Mouse (Mus musculus): Measurements from ENCODE around the gene Gm28048.

DNA sequence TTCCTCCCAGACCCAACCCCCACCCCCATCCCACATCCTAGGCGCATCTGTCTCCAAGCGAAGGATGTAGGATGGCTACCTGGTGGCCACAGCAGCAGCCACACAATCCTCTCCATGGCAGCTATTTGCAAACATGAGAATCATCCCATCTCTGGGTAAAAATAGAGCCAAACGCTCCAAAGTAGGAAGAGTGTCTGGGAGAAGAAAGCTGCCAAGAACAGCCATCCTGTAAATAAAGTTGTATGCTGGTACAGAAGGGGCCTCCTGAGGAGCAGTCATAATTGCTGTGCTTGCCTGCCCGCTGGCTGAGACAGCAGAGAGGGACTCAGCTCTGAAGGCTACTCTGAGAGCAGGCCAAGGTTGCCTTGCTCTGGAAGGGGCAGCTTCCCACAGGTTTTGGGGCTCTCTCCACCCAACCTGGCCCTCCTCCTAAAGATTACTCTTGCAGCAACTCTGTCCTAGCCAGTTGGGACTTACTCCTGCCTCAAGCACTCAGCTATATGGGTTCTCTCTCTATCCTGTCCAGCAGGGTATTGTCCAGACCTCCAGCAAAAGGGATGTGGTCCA lies 154.3 kb downstream of the Gm28048 start:
- no peak for TF ChIP-seq CTCF (IDR thresholded peaks at IDR 0.05; ENCODE audit: low read depth)
- TF ChIP-seq EP300 (optimal IDR thresholded peaks at IDR 0.05) = no peak
